Mouse (Mus musculus): ENCODE results near the gene Olfr559. TPM values are rescaled to one million over a fixed set of nuclear protein-coding genes. Genes with fewer than 3 reads are reported as not detected.

The Olfr559 gene
- not detected in 2 replicates for polyA plus RNA-seq (2014; fragmentation: Nextera tagmentation; extraction: Ambion mirVana)

- Histone ChIP-seq H3K36me3 (ENCODE audit: control insufficient read depth, insufficient read depth, low read length) (no peaks in the 10 kb centered on the region), H3K4me2 (ENCODE audit: low read depth, low read length, severe bottlenecking) (no peak within 1 kb of the TSS), H3K9me3 (ENCODE audit: control insufficient read depth, low read length) (no peaks in the 10 kb centered on the region), H3K27me3 (ENCODE audit: control insufficient read depth, insufficient read depth, low read length) (no peaks in the 10 kb centered on the region), H3K4me3 (ENCODE audit: low read depth, low read length) (no peak within 1 kb of the TSS), H3K27ac (ENCODE audit: low read depth, low read length) (no peak within 1 kb of the TSS), H3K9ac (ENCODE audit: low read length) (no peak within 1 kb of the TSS), H3K4me1 (replicated peaks; ENCODE audit: control insufficient read depth, insufficient read depth, low read length) (no peaks in the 10 kb centered on the region)
- DNase-seq (ENCODE audit: low spot score) = no peak
- no peak for ATAC-seq (replicated peaks; ENCODE audit: low FRiP score)
Measured at GRCm38 (mm10) chr7:102727391-102727790, at the start of gene Olfr559. Olfr559 (minus strand) TSS chr7:102727491.

- no peaks in the 10 kb centered on the region for H3K36me3 ChIP-seq (ENCODE audit: control insufficient read depth, insufficient read depth, low read length)
- H3K9me3 ChIP-seq (ENCODE audit: control insufficient read depth, low read length) = no peaks in the 10 kb centered on the region
- H3K27me3 ChIP-seq (ENCODE audit: control insufficient read depth, insufficient read depth, low read length) = no peaks in the 10 kb centered on the region
- 82% methylated on average over 2 of the region's 2 CpGs for WGBS
- H3K27ac ChIP-seq (ENCODE audit: low read depth, low read length) = no peak within 1 kb of the TSS
- H3K9ac ChIP-seq (ENCODE audit: low read length) = no peak within 1 kb of the TSS
- no peak within 1 kb of the TSS for H3K4me3 ChIP-seq (ENCODE audit: low read depth, low read length)
- no peak within 1 kb of the TSS for H3K4me2 ChIP-seq (ENCODE audit: low read depth, low read length, severe bottlenecking)
- DNase-seq (ENCODE audit: low spot score) = no peak
- no peak for ATAC-seq (replicated peaks; ENCODE audit: low FRiP score)
- H3K4me1 ChIP-seq (replicated peaks; ENCODE audit: control insufficient read depth, insufficient read depth, low read length) = no peaks in the 10 kb centered on the region
Measured at GRCm38 (mm10) chr7:102770921-102771320, 43.6 kb upstream of the Olfr559 start, which contains the start of gene Olfr561. Olfr561 (plus strand) TSS chr7:102771221.

GRCm38 (mm10) chr7:102759266-102759665 is 32.0 kb upstream of the Olfr559 start, which contains the start of the genes Olfr560 and Olfr78:
Olfr560 (minus strand) TSS chr7:102759366.
Olfr78 (minus strand) TSS chr7:102759471.
- ATAC-seq (replicated peaks; ENCODE audit: low FRiP score) (no peak), DNase-seq (ENCODE audit: low spot score) (no peak)
- no peak within 1 kb of the TSS for H3K4me3 ChIP-seq (ENCODE audit: low read depth, low read length)
- WGBS = 84% methylated on average over 4 of the region's 4 CpGs
- no peaks in the 10 kb centered on the region for H3K9me3 ChIP-seq (ENCODE audit: control insufficient read depth, low read length)
- H3K9ac ChIP-seq (ENCODE audit: low read length) = no peak within 1 kb of the TSS
- H3K36me3 ChIP-seq (ENCODE audit: control insufficient read depth, insufficient read depth, low read length) = no peaks in the 10 kb centered on the region
- H3K27me3 ChIP-seq (ENCODE audit: control insufficient read depth, insufficient read depth, low read length) = no peaks in the 10 kb centered on the region
- no peaks in the 10 kb centered on the region for H3K4me1 ChIP-seq (replicated peaks; ENCODE audit: control insufficient read depth, insufficient read depth, low read length)
- no peak within 1 kb of the TSS for H3K27ac ChIP-seq (ENCODE audit: low read depth, low read length)
- no peak within 1 kb of the TSS for H3K4me2 ChIP-seq (ENCODE audit: low read depth, low read length, severe bottlenecking)

GRCm38 (mm10) chr7:102752086-102752485 is 24.8 kb upstream of the Olfr559 start:
- Histone ChIP-seq H3K27me3 (ENCODE audit: control insufficient read depth, insufficient read depth, low read length) (no peaks in the 10 kb centered on the region), H3K9me3 (ENCODE audit: control insufficient read depth, low read length) (no peaks in the 10 kb centered on the region), H3K27ac (ENCODE audit: low read depth, low read length) (no peak overlapping the region), H3K4me1 (replicated peaks; ENCODE audit: control insufficient read depth, insufficient read depth, low read length) (no peaks in the 10 kb centered on the region), H3K36me3 (ENCODE audit: control insufficient read depth, insufficient read depth, low read length) (no peaks in the 10 kb centered on the region), H3K4me2 (ENCODE audit: low read depth, low read length, severe bottlenecking) (no peak overlapping the region), H3K4me3 (ENCODE audit: low read depth, low read length) (no peak overlapping the region), H3K9ac (ENCODE audit: low read length) (no peak overlapping the region)
- WGBS = 24% methylated on average over 1 of the region's 1 CpGs
- DNase-seq (ENCODE audit: low spot score) (no peak), ATAC-seq (replicated peaks; ENCODE audit: low FRiP score) (no peak)

GRCm38 (mm10) chr7:102737705-102738104 is 10.4 kb upstream of the Olfr559 start:
- DNase-seq (ENCODE audit: low spot score) (no peak), ATAC-seq (replicated peaks; ENCODE audit: low FRiP score) (no peak)
- Histone ChIP-seq H3K27ac (ENCODE audit: low read depth, low read length) (no peak overlapping the region), H3K4me3 (ENCODE audit: low read depth, low read length) (no peak overlapping the region), H3K9me3 (ENCODE audit: control insufficient read depth, low read length) (no peaks in the 10 kb centered on the region), H3K27me3 (ENCODE audit: control insufficient read depth, insufficient read depth, low read length) (no peaks in the 10 kb centered on the region), H3K9ac (ENCODE audit: low read length) (no peak overlapping the region), H3K36me3 (ENCODE audit: control insufficient read depth, insufficient read depth, low read length) (no peaks in the 10 kb centered on the region), H3K4me1 (replicated peaks; ENCODE audit: control insufficient read depth, insufficient read depth, low read length) (no peaks in the 10 kb centered on the region), H3K4me2 (ENCODE audit: low read depth, low read length, severe bottlenecking) (no peak overlapping the region)
- 72% methylated on average over 2 of the region's 2 CpGs for WGBS

GRCm38 (mm10) chr7:102733793-102734192 is 6.5 kb upstream of the Olfr559 start:
- Histone ChIP-seq H3K36me3 (ENCODE audit: control insufficient read depth, insufficient read depth, low read length) (no peaks in the 10 kb centered on the region), H3K9me3 (ENCODE audit: control insufficient read depth, low read length) (no peaks in the 10 kb centered on the region), H3K27ac (ENCODE audit: low read depth, low read length) (no peak overlapping the region), H3K27me3 (ENCODE audit: control insufficient read depth, insufficient read depth, low read length) (no peaks in the 10 kb centered on the region), H3K4me3 (ENCODE audit: low read depth, low read length) (no peak overlapping the region), H3K4me1 (replicated peaks; ENCODE audit: control insufficient read depth, insufficient read depth, low read length) (no peaks in the 10 kb centered on the region), H3K9ac (ENCODE audit: low read length) (no peak overlapping the region), H3K4me2 (ENCODE audit: low read depth, low read length, severe bottlenecking) (no peak overlapping the region)
- DNase-seq (ENCODE audit: low spot score) (no peak), ATAC-seq (replicated peaks; ENCODE audit: low FRiP score) (no peak)
- 100% methylated on average over 1 of the region's 1 CpGs for WGBS

- H3K27me3 ChIP-seq (ENCODE audit: control insufficient read depth, insufficient read depth, low read length) = no peaks in the 10 kb centered on the region
- H3K36me3 ChIP-seq (ENCODE audit: control insufficient read depth, insufficient read depth, low read length) = no peaks in the 10 kb centered on the region
- 45% methylated on average over 1 of the region's 1 CpGs for WGBS
- ATAC-seq (replicated peaks; ENCODE audit: low FRiP score) (no peak), DNase-seq (ENCODE audit: low spot score) (no peak)
- no peaks in the 10 kb centered on the region for H3K9me3 ChIP-seq (ENCODE audit: control insufficient read depth, low read length)
- H3K4me1 ChIP-seq (replicated peaks; ENCODE audit: control insufficient read depth, insufficient read depth, low read length) = no peaks in the 10 kb centered on the region
- H3K27ac ChIP-seq (ENCODE audit: low read depth, low read length) = no peak within 1 kb of the TSS
- no peak within 1 kb of the TSS for H3K9ac ChIP-seq (ENCODE audit: low read length)
- H3K4me3 ChIP-seq (ENCODE audit: low read depth, low read length) = no peak within 1 kb of the TSS
- H3K4me2 ChIP-seq (ENCODE audit: low read depth, low read length, severe bottlenecking) = no peak within 1 kb of the TSS
Measured at GRCm38 (mm10) chr7:102718970-102719369, 8.3 kb downstream of the Olfr559 start, which contains the start of gene Olfr33. Olfr33 (minus strand) TSS chr7:102719070.

- H3K4me3 ChIP-seq (ENCODE audit: low read depth, low read length) = no peak within 1 kb of the TSS
- H3K9me3 ChIP-seq (ENCODE audit: control insufficient read depth, low read length) = no peaks in the 10 kb centered on the region
- H3K27me3 ChIP-seq (ENCODE audit: control insufficient read depth, insufficient read depth, low read length) = no peaks in the 10 kb centered on the region
- no peak within 1 kb of the TSS for H3K4me2 ChIP-seq (ENCODE audit: low read depth, low read length, severe bottlenecking)
- no peaks in the 10 kb centered on the region for H3K36me3 ChIP-seq (ENCODE audit: control insufficient read depth, insufficient read depth, low read length)
- DNase-seq (ENCODE audit: low spot score) (no peak), ATAC-seq (replicated peaks; ENCODE audit: low FRiP score) (no peak)
- H3K9ac ChIP-seq (ENCODE audit: low read length) = no peak within 1 kb of the TSS
- H3K4me1 ChIP-seq (replicated peaks; ENCODE audit: control insufficient read depth, insufficient read depth, low read length) = no peaks in the 10 kb centered on the region
- H3K27ac ChIP-seq (ENCODE audit: low read depth, low read length) = no peak within 1 kb of the TSS
Measured at GRCm38 (mm10) chr7:102701915-102702314, 25.4 kb downstream of the Olfr559 start, which contains the start of gene Olfr558. Olfr558 (plus strand) TSS chr7:102702215.

- H3K9me3 ChIP-seq (ENCODE audit: control insufficient read depth, low read length) = no peaks in the 10 kb centered on the region
- ATAC-seq (replicated peaks; ENCODE audit: low FRiP score) (no peak), DNase-seq (ENCODE audit: low spot score) (no peak)
- 90% methylated on average over 7 of the region's 7 CpGs for WGBS
- H3K4me2 ChIP-seq (ENCODE audit: low read depth, low read length, severe bottlenecking) = no peak overlapping the region
- no peaks in the 10 kb centered on the region for H3K36me3 ChIP-seq (ENCODE audit: control insufficient read depth, insufficient read depth, low read length)
- no peak overlapping the region for H3K9ac ChIP-seq (ENCODE audit: low read length)
- no peak overlapping the region for H3K4me3 ChIP-seq (ENCODE audit: low read depth, low read length)
- H3K27me3 ChIP-seq (ENCODE audit: control insufficient read depth, insufficient read depth, low read length) = no peaks in the 10 kb centered on the region
- H3K4me1 ChIP-seq (replicated peaks; ENCODE audit: control insufficient read depth, insufficient read depth, low read length) = no peaks in the 10 kb centered on the region
- no peak overlapping the region for H3K27ac ChIP-seq (ENCODE audit: low read depth, low read length)
Measured at GRCm38 (mm10) chr7:102698461-102698860, 28.8 kb downstream of the Olfr559 start.

Measured in forebrain, embryonic 11.5 days (tissue).